In the genomic region with DNA sequence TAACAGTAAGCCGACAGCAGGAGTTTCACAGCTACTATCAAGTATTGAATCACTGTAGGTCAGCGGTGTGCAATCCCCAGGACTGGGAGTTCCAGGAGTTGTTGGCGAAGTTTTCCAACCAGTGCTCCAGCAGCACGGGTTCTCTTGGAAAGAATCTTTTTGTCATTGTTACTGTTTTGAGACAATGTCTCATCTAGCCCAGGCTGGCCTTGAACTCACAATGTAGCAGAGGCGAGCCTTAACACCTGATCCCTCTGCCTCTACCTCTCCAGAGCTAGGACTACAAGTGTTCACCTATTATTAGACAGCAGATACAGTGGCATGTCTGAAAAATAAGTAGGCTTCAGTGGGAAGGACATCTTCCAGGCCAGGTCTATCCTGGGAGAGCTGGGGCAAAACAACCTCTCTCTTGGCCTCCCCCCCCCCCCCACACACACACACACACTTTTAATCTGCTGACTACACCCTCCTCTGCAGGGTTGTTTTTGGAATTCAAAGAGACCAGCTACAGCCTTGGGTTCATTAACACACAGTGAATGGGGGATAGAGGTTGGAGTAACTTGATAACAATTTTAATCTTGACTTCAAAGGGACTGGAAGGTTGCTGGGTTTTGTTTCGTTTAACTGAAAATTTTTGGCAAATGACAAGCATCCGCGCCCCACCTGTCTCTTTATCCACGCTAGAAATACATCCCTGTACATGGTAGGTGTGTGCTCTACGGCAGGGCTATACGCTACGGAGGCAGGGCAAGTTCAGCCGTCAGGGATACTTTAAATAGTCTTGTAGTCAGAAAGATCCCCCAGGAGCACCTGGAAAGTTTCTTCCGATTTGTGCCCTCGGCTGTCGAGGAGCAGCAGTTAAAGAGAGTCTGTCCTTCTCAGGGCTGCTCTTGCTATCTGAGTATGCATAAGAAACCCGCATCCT, we compare ENCODE assay signal across 9 mouse cellular contexts.
A peak's percentile ranks its signal among the peaks of the same experiment; 100 is the strongest.
DNase-seq lines count a peak whose midpoint lies in the region; ATAC-seq and TF ChIP-seq lines count a peak whose summit lies in the region.
"Had no signal": no experiment of that assay in that cellular context is flagged by ENCODE, and none has a peak within 500 bp of the region (broad histone marks: within the 10 kb centered on the region; RNA-seq: fewer than 3 reads in every experiment).

No protein-coding gene starts in this region.

- intact Hi-C loops in heart, postnatal 10 days (cut with DNase I) = loop anchor here (10.0 kb wide), 1 partner anchor 444 kb away; no protein-coding TSS in a partner anchor
- intact Hi-C loops in left cerebral cortex, postnatal 4 days (cut with DNase I) = loop anchor here (5.0 kb wide), 1 partner anchor 217 kb away; no protein-coding TSS in a partner anchor

- 38% methylated on average over 17 of the region's 17 CpGs for WGBS in heart, embryonic 13.5 days
- 42% methylated on average over 17 of the region's 17 CpGs for WGBS in hindbrain, embryonic 11.5 days
- 68% methylated on average over 17 of the region's 17 CpGs for WGBS in macrophage (ENCODE audit: missing documents)

- ATAC-seq in heart, embryonic 13.5 days (ENCODE audit: extremely low read depth, insufficient number of reproducible peaks, low FRiP score, low TSS enrichment) = no peak
- ATAC-seq in hindbrain, embryonic 11.5 days (ENCODE audit: low FRiP score) = no peak

- peaks cover 47% of the 10 kb centered on the region for H3K4me1 ChIP-seq in heart, embryonic 13.5 days
- H3K4me1 ChIP-seq in ES-E14 (ENCODE audit: control insufficient read depth in 2 of 2, insufficient read depth in 2 of 2, low read length in 2 of 2, poor library complexity in 1 of 2) = peaks cover 18 to 22% of the 10 kb centered on the region in 2 experiments
- H3K4me1 ChIP-seq in hindbrain, embryonic 11.5 days (replicated peaks; ENCODE audit: control insufficient read depth, insufficient read depth, low read length) = peaks cover 5% of the 10 kb centered on the region; the same call in 1 of the 2 replicates

- no peak for DNase-seq in heart, postnatal 10 days
- DNase-seq in ES-E14 (ENCODE audit: low read depth, low spot score) = no peak
- DNase-seq in hindbrain, embryonic 11.5 days (ENCODE audit: low spot score) = no peak
- DNase-seq in layer of hippocampus, adult 8-10 months (ENCODE audit: low spot score in 2 of 2) = no peak
- no peak for DNase-seq in urinary bladder, postnatal 25 days (ENCODE audit: low spot score)
- no peak for DNase-seq in left cerebral cortex, postnatal 4 days

- H3K9ac ChIP-seq in heart, embryonic 13.5 days = peak overlapping the region; percentile 87
- H3K9ac ChIP-seq in ES-E14 (ENCODE audit: insufficient read depth, low read depth, low read length, poor library complexity, severe bottlenecking) = peak overlapping the region; percentile 63
- no peak overlapping the region for H3K9ac ChIP-seq in hindbrain, embryonic 11.5 days (ENCODE audit: low read depth, low read length)

- H3K4me2 ChIP-seq in heart, embryonic 13.5 days = peak overlapping the region; percentile 75
- H3K4me2 ChIP-seq in hindbrain, embryonic 11.5 days (replicated peaks; ENCODE audit: low read depth, low read length) = peak overlapping the region; percentile 51

- peak overlapping the region; percentile 59 for H3K4me3 ChIP-seq in heart, embryonic 13.5 days
- peak overlapping the region; percentile 76 to 84 for H3K4me3 ChIP-seq in ES-E14 (ENCODE audit: insufficient read depth in 1 of 2, low read depth in 1 of 2, low read length in 2 of 2, poor library complexity in 1 of 2, severe bottlenecking in 1 of 2)
- no peak overlapping the region for H3K4me3 ChIP-seq in hindbrain, embryonic 11.5 days (ENCODE audit: low read depth, low read length)
- H3K4me3 ChIP-seq in macrophage (ENCODE audit: inconsistent target) = peak overlapping the region; percentile 33

- H3K27ac ChIP-seq in heart, embryonic 13.5 days (replicated peaks) = peak overlapping the region; percentile 90
- H3K27ac ChIP-seq in ES-E14 (ENCODE audit: insufficient read depth, low read depth, low read length, poor library complexity, severe bottlenecking) (peak overlapping the region; percentile 99), macrophage (peak overlapping the region; percentile 62; the same call in 1 of the 2 replicates)
- no peak overlapping the region; the same call in 1 of the 2 replicates for H3K27ac ChIP-seq in hindbrain, embryonic 11.5 days (ENCODE audit: low read depth, low read length)

- no peaks in the 10 kb centered on the region for H3K36me3 ChIP-seq in heart, embryonic 13.5 days
- no peaks in the 10 kb centered on the region for H3K36me3 ChIP-seq in ES-E14 (ENCODE audit: control insufficient read depth, insufficient read depth, low read length, poor library complexity, severe bottlenecking)
- no peaks in the 10 kb centered on the region for H3K36me3 ChIP-seq in hindbrain, embryonic 11.5 days (ENCODE audit: control insufficient read depth, insufficient read depth, low read length)
- no peaks in the 10 kb centered on the region for H3K36me3 ChIP-seq in macrophage (ENCODE audit: inconsistent target)

- H3K9me3 ChIP-seq in heart, embryonic 13.5 days = no peaks in the 10 kb centered on the region
- no peaks in the 10 kb centered on the region for H3K9me3 ChIP-seq in ES-E14 (ENCODE audit: control insufficient read depth, insufficient read depth, low read depth, low read length)
- no peaks in the 10 kb centered on the region for H3K9me3 ChIP-seq in hindbrain, embryonic 11.5 days (ENCODE audit: control insufficient read depth, low read length)

- in situ Hi-C loops in ES-E14 (cut with MboI; ENCODE audit: low sequenced_read_pairs in 2 of 2, unreplicated experiment in 2 of 2) = no loop called here

- no peaks in the 10 kb centered on the region for H3K27me3 ChIP-seq in heart, embryonic 13.5 days (replicated peaks)
- H3K27me3 ChIP-seq in hindbrain, embryonic 11.5 days (ENCODE audit: control insufficient read depth, insufficient read depth, low read length) = peaks cover 4% of the 10 kb centered on the region; the same call in 1 of the 2 replicates
- H3K27me3 ChIP-seq: CH12.LX had no signal

- no peaks in the 10 kb centered on the region for H3K79me2 ChIP-seq in macrophage (ENCODE audit: inconsistent target)

TF ChIP-seq in ES-E14, 5 proteins besides CTCF, POLR2A, EP300 and RAD21:
- TF ChIP-seq ZNF384 (IDR thresholded peaks at IDR 0.05; ENCODE audit: low read depth, low read length) (no peak), CHD2 (IDR thresholded peaks at IDR 0.05; ENCODE audit: low read depth, low read length) (no peak), HCFC1 (IDR thresholded peaks at IDR 0.05; ENCODE audit: borderline replicate concordance, insufficient read depth, low read length) (no peak), ZC3H11A (IDR thresholded peaks at IDR 0.05; ENCODE audit: borderline replicate concordance, low read depth, low read length) (no peak), MAFK (IDR thresholded peaks at IDR 0.05; ENCODE audit: insufficient read depth, low read depth, low read length) (no peak)
